Mouse (Mus musculus) lung, postnatal 10 days (tissue): ENCODE measurements around the gene Pprc1.
A peak's percentile ranks its signal among the peaks of the same experiment; 100 is the strongest.

Experiments
- DNase-seq: peaks from one replicate; pipeline ENCODE4 v3.0.0; 2021

Pprc1 gene

GRCm38 (mm10) chr19:46035971-46036370 is 8.7 kb upstream of the Pprc1 start:
- no peak for DNase-seq

DNA sequence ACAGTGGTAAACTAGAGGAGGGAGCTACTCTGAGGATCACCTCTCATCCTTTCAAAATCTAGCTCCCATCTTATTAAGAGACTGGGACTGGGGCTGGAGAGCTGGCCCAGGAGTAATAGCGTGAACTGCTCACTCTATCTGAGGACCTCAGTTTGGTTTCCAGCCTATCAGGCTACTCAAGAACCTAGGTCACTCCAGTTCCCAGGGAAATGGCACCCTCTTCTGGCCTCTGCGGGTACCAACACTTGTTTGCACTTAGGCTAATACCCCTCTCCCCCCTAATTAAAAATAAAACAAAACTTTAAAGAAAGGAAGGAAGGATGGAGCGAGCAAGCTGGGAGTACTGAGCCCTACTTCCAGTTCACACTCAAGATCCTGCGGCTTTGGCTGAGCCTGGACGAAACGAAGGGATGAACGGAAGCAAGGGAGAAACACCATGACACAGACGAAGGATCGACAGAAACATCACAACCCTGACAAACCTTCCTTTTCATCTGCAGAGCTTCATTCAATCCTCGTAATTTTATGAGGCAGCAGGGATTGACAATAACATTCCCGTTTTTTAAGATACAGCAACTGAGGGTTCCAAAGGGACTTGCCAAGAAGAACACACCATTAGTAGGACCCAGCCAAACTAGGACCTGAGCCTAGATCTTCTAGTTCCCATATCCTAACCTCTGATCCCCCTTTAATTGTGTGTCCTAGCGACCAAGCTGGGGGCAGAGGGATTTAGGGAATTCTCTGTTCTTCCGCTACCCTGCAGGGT is 8.0 kb upstream of the Pprc1 start:
- DNase-seq: peak; percentile 63

DNA sequence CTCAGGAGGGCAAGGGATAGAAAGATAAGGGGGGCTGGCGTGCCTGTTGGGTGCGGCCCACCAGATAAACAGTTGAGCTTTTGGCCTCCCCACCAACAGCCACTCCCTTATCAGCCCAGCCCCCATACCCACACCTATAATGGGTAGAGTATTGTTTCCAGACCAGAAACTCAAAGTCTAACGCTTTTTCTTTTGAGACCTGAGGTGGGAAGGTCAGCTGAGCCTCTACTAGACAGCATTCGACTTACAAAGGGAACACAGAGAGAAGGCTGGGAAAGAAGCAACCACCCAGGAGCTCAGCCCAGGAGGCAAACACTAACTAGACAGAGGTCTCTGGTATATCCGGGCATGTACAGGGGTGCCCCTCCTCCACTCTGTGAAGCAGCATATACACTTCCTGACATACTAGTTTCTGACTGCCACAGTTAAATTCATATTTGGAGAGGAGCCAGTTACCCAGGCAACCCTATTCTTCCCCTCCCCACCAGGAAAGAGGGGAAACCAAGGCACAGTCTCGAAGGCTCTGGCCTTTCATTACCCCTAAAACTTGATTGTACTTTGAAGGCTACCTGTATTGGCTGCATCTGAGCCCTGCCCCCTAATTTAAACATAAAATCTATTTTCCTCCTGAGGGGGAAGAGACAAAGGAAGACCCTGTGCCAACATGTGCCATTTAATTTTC is 7.3 kb upstream of the Pprc1 start:
- DNase-seq: peak; percentile 41

- DNase-seq: no peak
Observed at GRCm38 (mm10) chr19:46037925-46038850, 6.5 kb upstream of the Pprc1 start.

DNA sequence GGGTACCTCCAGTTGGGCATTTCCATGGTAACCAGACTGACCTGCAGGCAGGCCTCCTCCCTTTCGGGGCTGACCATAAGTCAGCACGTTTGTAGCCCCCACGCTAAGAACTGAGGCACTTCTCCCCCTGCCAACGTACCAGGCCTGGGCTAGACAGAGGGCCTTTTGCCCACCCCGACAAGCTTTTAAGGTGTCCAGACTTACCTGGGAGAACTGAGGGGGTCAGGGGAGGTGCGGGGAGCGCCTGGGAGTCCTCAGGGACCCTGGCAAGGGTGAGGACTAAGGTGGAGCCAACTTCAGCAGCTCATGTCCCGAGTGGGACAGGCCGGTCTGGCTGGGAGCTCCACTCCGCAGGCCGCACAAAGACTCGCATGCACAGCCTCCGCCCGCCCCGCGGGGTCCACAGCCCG is 5.8 kb upstream of the Pprc1 start:
- peak; percentile 38 for DNase-seq

DNA sequence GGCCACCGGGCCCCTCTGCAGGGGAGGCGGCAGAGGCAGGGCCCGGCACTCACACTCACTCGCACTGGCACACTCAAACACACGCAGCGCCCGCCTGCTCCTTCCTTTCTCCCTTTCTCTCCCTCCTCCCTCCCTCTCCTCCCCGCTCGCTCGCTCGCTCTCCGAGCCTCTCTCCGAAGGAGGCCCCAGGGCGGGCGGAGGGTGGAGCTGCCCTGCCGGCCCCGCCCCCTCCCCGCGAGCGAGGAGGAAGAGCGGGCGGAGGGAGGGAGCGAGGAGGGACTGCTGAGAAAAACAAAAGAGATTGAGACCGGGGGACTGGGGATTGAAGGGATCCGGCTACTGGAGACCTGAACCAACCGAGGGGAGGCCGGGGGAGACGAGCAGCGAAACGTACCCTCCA is 5.2 kb upstream of the Pprc1 start:
- peak; percentile 95 for DNase-seq

- no peak for DNase-seq
Observed at GRCm38 (mm10) chr19:46040149-46040902, 4.4 kb upstream of the Pprc1 start.

- no peak for DNase-seq
Observed at GRCm38 (mm10) chr19:46041299-46041932, 3.3 kb upstream of the Pprc1 start.

DNA sequence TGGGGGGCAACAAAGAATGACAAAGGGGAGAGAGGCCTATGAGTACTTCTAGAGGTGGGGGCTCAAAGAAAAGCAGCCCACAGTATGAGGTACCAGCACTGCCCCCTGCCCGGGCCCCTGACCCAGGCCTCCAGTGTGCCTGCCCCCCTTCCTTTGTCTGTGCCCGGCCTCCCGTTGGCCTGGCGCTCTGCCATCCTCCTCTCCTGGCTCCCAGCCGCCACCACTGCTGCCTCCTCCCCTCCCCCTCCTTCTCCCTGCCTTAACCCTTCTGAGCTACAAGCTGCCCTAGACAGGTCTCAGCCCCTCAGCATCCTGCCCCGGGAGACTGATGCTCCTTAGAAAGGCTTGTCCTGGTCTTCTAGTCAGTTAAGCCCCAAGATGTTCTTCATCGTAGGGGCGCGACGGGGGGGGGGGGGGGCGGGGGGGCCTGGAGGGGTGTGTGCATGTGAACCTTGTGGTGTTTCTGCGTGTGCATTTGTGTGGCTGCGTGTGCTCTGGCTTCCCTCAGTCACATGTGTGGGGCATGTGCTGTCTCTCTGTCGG is 2.7 kb upstream of the Pprc1 start:
- DNase-seq: peak; percentile 95

GRCm38 (mm10) chr19:46042476-46043011 is 2.1 kb upstream of the Pprc1 start:
- DNase-seq: peak; percentile 42

- DNase-seq: peak; percentile 66
Observed at GRCm38 (mm10) chr19:46043380-46043779, 1.3 kb upstream of the Pprc1 start.

GRCm38 (mm10) chr19:46044993-46045695 is 458 bp downstream of the Pprc1 start, which contains the start of gene Ldb1:
Gene Ldb1 (minus strand): TSS chr19:46045214.
- DNase-seq: peak; percentile 93

GRCm38 (mm10) chr19:46045696-46046311 is 1.1 kb downstream of the Pprc1 start:
- peak; percentile 88 for DNase-seq

DNA sequence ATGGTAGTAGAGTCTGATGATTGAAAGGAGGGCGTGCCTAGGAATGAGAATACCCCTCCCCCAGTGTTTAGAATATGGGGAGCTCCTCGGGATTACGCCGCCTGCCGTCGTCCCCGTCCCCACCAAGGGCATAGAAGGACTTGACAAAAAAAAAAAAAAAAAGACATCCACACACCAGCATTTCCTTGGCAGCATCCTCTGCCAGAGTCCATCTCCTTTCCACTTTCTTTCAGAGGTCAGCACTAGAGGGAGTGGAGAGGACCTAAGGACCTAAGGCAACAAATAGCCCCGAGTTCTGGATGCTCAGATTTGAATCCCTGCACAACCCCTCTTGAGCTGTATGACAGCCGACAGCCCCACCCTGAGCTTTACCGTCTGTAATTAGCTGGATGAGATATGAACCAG is 1.9 kb downstream of the Pprc1 start:
- DNase-seq: peak; percentile 74

DNA sequence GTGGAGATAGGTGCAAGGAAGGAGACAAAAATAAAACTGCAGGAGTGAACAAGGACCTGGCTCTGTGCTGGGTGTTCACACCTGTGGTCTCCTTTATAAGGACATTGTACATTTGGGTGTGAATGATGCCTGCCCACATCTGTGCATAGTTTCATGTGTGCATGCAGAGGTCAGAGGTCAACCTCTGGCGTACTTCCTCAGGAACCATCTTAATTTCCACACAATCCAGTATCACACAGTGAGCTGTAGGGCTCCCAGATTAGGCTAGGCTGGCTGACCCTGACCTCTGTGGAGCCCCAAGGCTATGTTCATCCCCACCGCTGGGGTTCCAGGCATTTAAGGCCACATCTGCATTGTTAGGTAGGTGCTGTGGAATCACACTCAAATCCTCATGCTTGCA is 2.7 kb downstream of the Pprc1 start:
- DNase-seq: no peak

DNA sequence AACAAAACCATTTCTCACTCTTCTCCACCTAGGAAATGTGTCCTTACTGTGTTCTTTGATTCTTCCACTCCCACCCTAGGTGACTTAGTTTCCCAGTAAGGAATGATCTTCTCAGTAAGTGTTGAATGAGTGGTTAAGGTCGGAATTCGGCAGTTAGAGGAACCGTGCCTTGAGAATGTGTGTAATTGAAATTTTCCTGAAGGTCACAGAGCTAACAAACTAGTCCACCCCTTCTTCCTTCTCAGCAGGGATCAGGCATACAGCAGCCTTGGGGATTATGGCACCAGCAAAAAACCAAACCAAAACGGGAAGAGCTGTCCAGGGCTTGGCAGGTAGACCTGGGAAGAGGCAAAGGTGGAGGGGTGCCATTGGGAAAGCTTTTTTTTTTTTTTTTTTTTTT is 4.4 kb downstream of the Pprc1 start:
- DNase-seq: no peak

GRCm38 (mm10) chr19:46050462-46050861 is 5.8 kb downstream of the Pprc1 start:
- no peak for DNase-seq

DNA sequence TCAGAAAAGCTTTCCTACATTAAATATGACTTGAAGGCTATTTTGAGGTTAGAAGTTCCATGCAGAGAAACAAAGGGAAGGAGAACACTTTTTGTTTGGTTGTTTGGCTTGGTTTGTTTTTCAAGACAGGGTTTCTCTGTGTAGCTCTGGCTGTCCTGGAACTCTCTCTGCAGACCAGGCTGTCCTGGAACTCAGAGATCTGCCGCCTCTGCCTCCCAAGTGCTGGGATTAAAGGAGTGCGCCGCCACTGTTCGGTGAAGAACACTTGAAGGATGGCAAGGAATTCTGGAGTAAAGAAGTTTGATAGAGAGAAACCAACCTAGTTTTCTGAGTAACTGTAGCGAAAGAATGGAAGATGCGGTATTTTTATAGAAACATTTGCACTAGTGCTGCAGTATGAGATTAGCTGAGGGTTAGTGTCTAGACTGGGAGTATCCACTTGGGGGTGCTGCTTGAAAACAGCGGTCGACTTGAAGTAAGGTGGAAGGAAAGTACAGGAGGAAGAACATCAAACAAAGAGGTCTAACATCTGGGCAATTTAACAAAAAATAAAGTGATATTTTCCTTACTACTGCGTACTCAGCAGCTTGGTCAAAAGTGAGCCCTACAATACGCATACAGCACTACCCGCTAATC is 11.2 kb downstream of the Pprc1 start:
- DNase-seq: no peak

DNA sequence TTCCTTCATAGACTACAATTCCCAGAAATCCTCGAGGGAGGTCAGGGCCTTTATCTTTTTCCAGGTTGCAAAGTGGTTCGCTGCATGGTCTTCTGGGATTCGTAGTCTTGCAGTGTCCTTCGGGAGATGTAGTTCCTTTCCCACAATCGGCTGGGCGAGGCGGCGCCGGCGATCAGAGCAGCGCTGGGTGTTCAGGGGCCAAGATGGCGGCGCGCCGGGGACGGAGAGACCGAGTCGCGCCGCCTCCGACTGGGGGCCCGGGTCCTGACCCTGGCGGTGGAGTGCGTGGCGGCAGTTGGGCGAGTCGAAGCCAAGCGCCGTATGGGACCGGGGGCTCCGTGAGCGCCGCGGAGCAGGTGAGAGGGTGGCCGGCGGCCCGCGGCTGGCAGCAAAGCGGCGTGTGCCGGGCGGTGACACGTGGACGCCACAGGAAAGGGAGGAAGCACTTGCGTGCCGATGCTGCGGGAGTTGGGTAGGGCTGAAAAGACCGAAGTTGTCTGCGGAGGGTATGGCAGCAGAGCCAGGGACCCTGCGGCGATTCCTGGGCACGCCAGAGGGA is 11.8 kb downstream of the Pprc1 start:
- DNase-seq: peak; percentile 97
